Mouse (Mus musculus) G1E (cell line): ENCODE results near the gene Ick. TPM values are rescaled to one million over a fixed set of nuclear protein-coding genes. Genes with fewer than 3 reads are reported as not detected.

Experiments
- ATAC-seq: 2 replicates; pipeline ENCODE4 v1.8.0; 2016; ENCODE audit warnings: mild to moderate bottlenecking; ENCODE audit not compliant: insufficient number of reproducible peaks, poor library complexity, low FRiP score, severe bottlenecking; ENCODE audit errors: extremely low read depth
- DNase-seq: peaks from one replicate; pipeline ENCODE4 v3.0.0; 2012; ENCODE audit warnings: low spot score
- H3K27me3 ChIP-seq: 2 replicates; pipeline ENCODE4 v1.6.1; 2012; ENCODE audit warnings: mild to moderate bottlenecking, low read length, inconsistent platforms; ENCODE audit not compliant: insufficient read depth
- H3K36me3 ChIP-seq: replicated peaks from 2 replicates; pipeline ENCODE3; 2012; ENCODE audit warnings: mild to moderate bottlenecking, inconsistent platforms
- H3K4me1 ChIP-seq: 2 replicates; pipeline ENCODE4 v1.6.1; 2012; ENCODE audit warnings: low read depth, low read length, inconsistent platforms, mixed read lengths; ENCODE audit not compliant: insufficient read depth
- H3K4me3 ChIP-seq: 2 replicates; pipeline ENCODE4 v1.5.1; 2012; ENCODE audit warnings: low read depth, mild to moderate bottlenecking, inconsistent platforms, low read length, moderate library complexity, mixed read lengths
- H3K9me3 ChIP-seq: replicated peaks from 2 replicates; pipeline ENCODE4 v1.6.1; 2012; ENCODE audit warnings: inconsistent platforms
- CTCF ChIP-seq: IDR thresholded peaks from 2 replicates; pipeline ENCODE4 v1.5.1; 2012; ENCODE audit warnings: low read depth, low read length, inconsistent platforms, mixed read lengths
- GATA1 ChIP-seq: IDR thresholded peaks from 2 replicates; pipeline ENCODE4 v1.6.1; 2012; ENCODE audit warnings: borderline replicate concordance, low read length, inconsistent platforms, mixed read lengths
- GATA2 ChIP-seq: IDR thresholded peaks from 2 replicates; pipeline ENCODE4 v1.6.1; 2012; ENCODE audit warnings: low read depth, low read length, inconsistent platforms, borderline replicate concordance
- POLR2AphosphoS5 ChIP-seq: IDR thresholded peaks from 2 replicates; pipeline ENCODE4 v1.6.1; 2012; ENCODE audit warnings: low read depth, low read length, inconsistent platforms; ENCODE audit not compliant: insufficient replicate concordance
- TAL1 ChIP-seq: conservative IDR thresholded peaks from 2 replicates; pipeline ENCODE4 v1.6.1; 2012; ENCODE audit warnings: low read depth, low read length, inconsistent platforms, mixed read lengths
- polyA plus RNA-seq: library from polyadenylated mRNA; stranded (reverse); fragments of >175 nt; gene quantifications from 2 replicates; pipeline ENCODE4 v1.2.3, GENCODE M21; 2012
- total RNA-seq, 2 experiments: library from RNA; stranded (forward) in 1 of 2; stranded (reverse) in 1 of 2; fragments of 200-1000 nt in 1 of 2; fragments of >200 nt in 1 of 2; fragmentation: Nextera tagmentation in 1 of 2; gene quantifications; 2 replicates each; pipeline ENCODE4 v1.2.3; 2014 to 2017

The Ick gene
- total and polyA plus RNA-seq, 3 experiments, result 14.9 to 59.1 (median 18.8) TPM

DNA sequence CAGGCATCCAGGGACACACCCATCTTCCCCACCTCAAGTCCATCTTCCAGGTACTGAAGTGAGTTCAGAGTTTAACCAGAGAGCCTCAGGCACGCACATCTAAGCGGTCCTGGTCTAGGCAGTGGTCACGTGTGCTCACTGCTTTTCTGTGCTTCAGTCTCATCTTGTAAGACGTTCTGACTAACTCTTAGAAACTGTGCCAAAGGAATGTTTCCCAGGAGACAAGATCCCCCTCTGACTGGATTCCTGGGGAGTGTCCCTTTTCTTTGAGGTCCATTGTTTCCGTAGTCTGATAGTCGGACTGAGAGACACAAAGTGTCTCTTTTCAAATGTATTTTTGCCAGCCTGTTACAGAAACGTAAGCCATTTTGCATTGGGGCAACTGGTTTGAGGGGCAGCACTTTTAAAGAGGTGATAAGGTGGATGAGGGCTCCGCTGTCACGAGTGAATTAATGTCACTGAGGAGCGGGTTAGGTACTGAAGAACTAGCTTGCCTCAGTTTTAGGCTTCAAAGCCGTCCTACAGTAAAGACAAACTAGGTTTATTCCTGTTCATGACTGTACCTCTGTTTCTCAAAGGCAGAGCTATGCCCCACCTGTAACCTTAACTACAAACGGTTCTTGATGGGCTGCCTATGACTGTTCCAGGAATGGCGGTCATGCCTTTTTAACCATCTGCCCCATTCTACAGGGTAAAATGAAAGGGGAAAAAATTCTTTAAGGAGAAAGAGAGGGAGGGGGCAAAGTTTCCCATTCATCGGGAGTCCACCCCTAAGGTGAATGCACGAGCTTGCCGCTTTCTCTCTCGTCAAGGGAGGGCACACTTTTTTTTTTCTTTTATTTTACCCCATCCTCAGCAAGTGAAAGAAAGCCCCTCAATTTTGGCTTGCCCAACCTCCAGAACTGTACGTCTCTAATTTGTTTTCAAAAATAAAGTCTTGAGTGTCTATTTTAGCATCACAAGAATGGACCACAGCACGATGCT is 82.0 kb downstream of the Ick start:
- ATAC-seq, result no peak
- H3K4me3 ChIP-seq, result no peak overlapping the region; the same call in 1 of the 2 replicates

DNA sequence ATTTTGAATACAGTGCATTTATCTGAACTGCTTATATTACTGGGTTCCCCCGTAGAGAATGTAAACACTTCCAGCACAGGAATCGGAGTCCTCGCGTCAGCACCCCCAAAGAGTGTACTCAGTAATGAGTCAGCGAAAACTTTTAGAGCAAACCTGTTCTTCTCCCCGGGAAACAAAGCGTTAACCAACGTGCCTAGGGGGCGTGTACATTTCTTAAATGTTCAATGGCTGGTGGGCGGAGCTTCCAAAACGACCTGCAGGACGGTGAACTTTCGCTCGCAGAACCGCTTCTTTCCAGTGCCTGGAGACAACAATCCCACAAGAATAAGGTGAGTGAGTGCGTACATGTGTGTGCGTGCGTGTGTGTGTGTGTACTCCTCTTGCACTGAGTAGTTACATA is 82.7 kb downstream of the Ick start:
- Histone ChIP-seq H3K4me1 (peaks cover 27% of the 10 kb centered on the region), H3K9me3 (no peaks in the 10 kb centered on the region), H3K36me3 (no peaks in the 10 kb centered on the region), H3K4me3 (peak overlapping the region; percentile 64), H3K27me3 (peaks cover 6% of the 10 kb centered on the region; the same call in 1 of the 2 replicates)
- peak; percentile 29; the same call in 1 of the 2 replicates for ATAC-seq
- TF ChIP-seq TAL1 (no peak), GATA2 (no peak), POLR2AphosphoS5 (no peak), GATA1 (no peak), CTCF (no peak)
- DNase-seq, result peak; percentile 30

More for the DNA sequence above, 82.0 kb downstream of the Ick start:
- no peak for DNase-seq
- Histone ChIP-seq H3K4me1 (peaks cover 27% of the 10 kb centered on the region), H3K36me3 (no peaks in the 10 kb centered on the region), H3K27me3 (peaks cover 9% of the 10 kb centered on the region; the same call in 1 of the 2 replicates), H3K9me3 (no peaks in the 10 kb centered on the region)
- TF ChIP-seq CTCF (no peak), GATA2 (no peak), TAL1 (no peak), GATA1 (no peak), POLR2AphosphoS5 (no peak)

DNA sequence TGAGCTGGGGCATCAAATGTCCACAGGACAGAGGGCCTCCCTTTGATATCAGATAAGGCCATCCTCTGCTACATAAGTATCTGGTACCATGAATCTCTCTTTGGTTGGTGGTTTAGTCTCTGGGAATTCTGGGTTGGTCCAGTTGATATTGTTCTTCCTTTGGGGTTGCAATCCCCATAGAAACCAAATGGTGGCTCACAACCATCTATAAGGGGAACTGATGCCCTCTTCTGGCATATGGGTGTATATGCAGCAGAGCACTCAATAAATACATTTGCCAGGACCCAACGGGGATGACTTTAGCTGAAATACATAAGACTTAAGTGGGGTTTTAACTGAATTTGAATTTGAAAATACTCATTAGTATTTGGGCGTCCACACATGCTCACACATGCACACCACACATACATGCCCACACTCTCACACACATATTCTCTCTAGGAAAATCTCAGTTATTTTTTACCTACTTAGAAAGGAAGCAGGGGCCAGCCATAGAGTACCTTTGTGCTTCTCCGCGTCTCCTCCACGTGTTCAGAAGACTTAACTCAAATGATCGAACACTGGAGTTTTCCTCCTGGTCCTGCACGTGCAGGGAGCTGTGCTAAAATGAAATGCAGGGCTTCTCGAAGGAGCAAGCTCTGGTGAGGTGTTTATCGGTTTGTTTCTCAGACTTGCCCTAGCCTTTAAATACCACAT is 85.1 kb downstream of the Ick start:
- no peak for DNase-seq
- peaks cover 21% of the 10 kb centered on the region for H3K4me1 ChIP-seq
- H3K27me3 ChIP-seq, result peaks cover 6% of the 10 kb centered on the region; the same call in 1 of the 2 replicates
- no peaks in the 10 kb centered on the region for H3K9me3 ChIP-seq
- peak; percentile 38 for ATAC-seq
- H3K4me3 ChIP-seq, result no peak overlapping the region
- H3K36me3 ChIP-seq, result no peaks in the 10 kb centered on the region
- TF ChIP-seq TAL1, result no peak
- no peak for TF ChIP-seq GATA2
- TF ChIP-seq POLR2AphosphoS5, result no peak
- no peak for TF ChIP-seq GATA1
- peak; percentile 62 for TF ChIP-seq CTCF

DNA sequence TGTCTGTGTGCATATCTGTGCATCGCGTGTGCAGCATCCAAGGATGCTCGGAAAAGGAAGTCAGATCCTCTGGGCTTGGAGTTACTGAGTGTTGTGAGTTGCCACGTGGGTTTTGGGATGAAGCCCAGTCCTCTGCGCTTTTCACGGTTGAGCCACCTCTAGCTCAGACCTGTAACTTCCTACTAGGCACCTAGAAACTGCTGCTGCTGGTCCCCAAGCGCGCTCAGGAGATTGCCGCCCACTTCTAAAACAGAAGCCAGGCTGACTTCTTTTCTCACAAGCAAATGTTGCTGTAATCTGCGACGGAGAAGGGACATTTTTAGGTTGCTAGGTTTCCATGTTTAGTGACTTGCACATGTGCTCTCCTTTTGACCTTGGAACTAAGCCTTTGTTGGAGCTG is 86.0 kb downstream of the Ick start:
- Histone ChIP-seq H3K4me1 (peaks cover 14% of the 10 kb centered on the region), H3K36me3 (no peaks in the 10 kb centered on the region), H3K4me3 (no peak overlapping the region), H3K27me3 (peaks cover 6% of the 10 kb centered on the region; the same call in 1 of the 2 replicates), H3K9me3 (no peaks in the 10 kb centered on the region)
- DNase-seq, result no peak
- ATAC-seq, result no peak
- no peak for TF ChIP-seq GATA1
- no peak for TF ChIP-seq CTCF
- TF ChIP-seq TAL1, result no peak
- no peak for TF ChIP-seq GATA2
- no peak for TF ChIP-seq POLR2AphosphoS5

DNA sequence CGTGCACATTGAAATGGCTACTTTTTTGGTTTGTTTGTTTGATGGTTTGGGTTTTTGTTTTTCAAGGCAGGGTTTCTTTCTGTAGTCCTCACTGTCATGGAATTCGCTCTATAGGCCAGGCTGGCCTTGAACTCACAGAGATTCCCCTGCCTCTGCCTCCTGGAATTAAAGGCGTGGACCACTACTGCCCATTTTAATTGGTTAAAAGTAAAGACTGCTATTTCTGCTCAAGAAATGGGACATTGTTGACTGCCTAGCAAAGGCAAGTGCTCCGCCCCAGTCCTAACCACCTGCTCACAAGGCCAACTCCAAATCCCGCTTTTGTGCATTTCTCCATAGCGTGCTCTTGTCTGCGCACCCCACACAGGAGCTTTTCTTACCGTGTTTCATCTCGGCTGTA is 88.8 kb downstream of the Ick start:
- Histone ChIP-seq H3K4me3 (no peak overlapping the region), H3K36me3 (no peaks in the 10 kb centered on the region), H3K9me3 (no peaks in the 10 kb centered on the region), H3K4me1 (no peaks in the 10 kb centered on the region), H3K27me3 (peaks cover 11% of the 10 kb centered on the region; the same call in 1 of the 2 replicates)
- TF ChIP-seq GATA2, result no peak
- no peak for TF ChIP-seq GATA1
- TF ChIP-seq TAL1, result no peak
- TF ChIP-seq POLR2AphosphoS5, result no peak
- TF ChIP-seq CTCF, result no peak
- DNase-seq (no peak), ATAC-seq (no peak)
